Mouse (Mus musculus) myocyte (in vitro differentiated cells): ENCODE data around the gene Rassf1. TPM values are rescaled to one million over a fixed set of nuclear protein-coding genes. Genes with fewer than 3 reads are reported as not detected.
A peak's percentile ranks its signal among the peaks of the same experiment; 100 is the strongest.

Source experiments
- H3K27me3 ChIP-seq: one replicate; pipeline ENCODE4 v1.6.1; 2011; ENCODE audit not compliant: control insufficient read depth, insufficient read depth, insufficient read length
- H3K36me3 ChIP-seq: one replicate; pipeline ENCODE4 v1.6.1; 2011; ENCODE audit not compliant: control insufficient read depth, insufficient read depth
- H3K4me2 ChIP-seq: one replicate; pipeline ENCODE4 v1.6.1; 2011; ENCODE audit warnings: low read depth, control low read depth
- H3K4me3 ChIP-seq: one replicate; pipeline ENCODE4 v1.5.1; 2011; ENCODE audit warnings: mild to moderate bottlenecking, control low read depth, moderate library complexity
- H3K79me2 ChIP-seq: one replicate; pipeline ENCODE4 v1.6.1; 2011; ENCODE audit not compliant: control insufficient read depth, insufficient read depth
- H3ac ChIP-seq: one replicate; pipeline ENCODE4 v1.6.1; 2011; ENCODE audit not compliant: control insufficient read depth, insufficient read length
- CEBPB ChIP-seq: IDR thresholded peaks from 2 replicates; pipeline ENCODE4 v1.6.1; 2011; ENCODE audit warnings: mild to moderate bottlenecking, moderate library complexity; ENCODE audit not compliant: poor library complexity, insufficient read depth, severe bottlenecking
- E2F4 ChIP-seq: IDR thresholded peaks from one replicate; pipeline ENCODE4 v1.6.1; 2011; ENCODE audit warnings: mild to moderate bottlenecking, control low read depth, moderate library complexity; ENCODE audit not compliant: insufficient read depth
- MAX ChIP-seq: IDR thresholded peaks from one replicate; pipeline ENCODE4 v1.6.1; 2011; ENCODE audit warnings: low read depth, mild to moderate bottlenecking, control low read depth
- MYOD1 ChIP-seq, 3 experiments: IDR thresholded peaks; one replicate each; pipeline ENCODE4 v1.6.1; 2011; ENCODE audit warnings: control low read depth in 2 of 3, low read depth in 2 of 3, mild to moderate bottlenecking in 2 of 3, moderate library complexity in 1 of 3; ENCODE audit not compliant: insufficient read length in 2 of 3, control insufficient read depth in 1 of 3
- MYOG ChIP-seq, 3 experiments: IDR thresholded peaks; one replicate each; pipeline ENCODE4 v1.6.1; 2011; ENCODE audit warnings: control low read depth in 2 of 3, low read depth in 2 of 3, mild to moderate bottlenecking in 2 of 3; ENCODE audit not compliant: insufficient read length in 2 of 3, control insufficient read depth in 1 of 3, insufficient read depth in 1 of 3
- POLR2A ChIP-seq: IDR thresholded peaks from one replicate; pipeline ENCODE4 v1.6.1; 2011; ENCODE audit warnings: low read depth, mild to moderate bottlenecking, control low read depth, moderate library complexity; ENCODE audit not compliant: insufficient read length
- POLR2AphosphoS2 ChIP-seq: IDR thresholded peaks from one replicate; pipeline ENCODE4 v1.6.1; 2011; ENCODE audit warnings: low read depth, control low read depth; ENCODE audit not compliant: insufficient read length
- REST ChIP-seq: IDR thresholded peaks from one replicate; pipeline ENCODE4 v1.6.1; 2011; ENCODE audit warnings: mild to moderate bottlenecking, control low read depth, moderate library complexity; ENCODE audit not compliant: insufficient read depth, insufficient read length
- SRF ChIP-seq: IDR thresholded peaks from one replicate; pipeline ENCODE4 v1.6.1; 2011; ENCODE audit warnings: low read depth; ENCODE audit not compliant: control insufficient read depth, insufficient read length
- TCF12 ChIP-seq: IDR thresholded peaks from one replicate; pipeline ENCODE4 v1.6.1; 2011; ENCODE audit warnings: mild to moderate bottlenecking, control low read depth; ENCODE audit not compliant: poor library complexity, insufficient read depth, severe bottlenecking
- TCF3 ChIP-seq: IDR thresholded peaks from one replicate; pipeline ENCODE4 v1.6.1; 2011; ENCODE audit warnings: low read depth, control low read depth; ENCODE audit not compliant: insufficient read length
- USF1 ChIP-seq: IDR thresholded peaks from one replicate; pipeline ENCODE4 v1.6.1; 2011; ENCODE audit warnings: low read depth, mild to moderate bottlenecking, control low read depth, moderate library complexity
- polyA plus RNA-seq: library from polyadenylated mRNA; unstranded; fragments of >200 nt; fragmentation: generic; extraction: Trizol; gene quantifications from one replicate; pipeline ENCODE4 v1.2.1, GENCODE M21; 2012; ENCODE audit warnings: missing spikeins

The Rassf1 gene
- polyA plus RNA-seq, 1 experiment, result 59.3 TPM

DNA sequence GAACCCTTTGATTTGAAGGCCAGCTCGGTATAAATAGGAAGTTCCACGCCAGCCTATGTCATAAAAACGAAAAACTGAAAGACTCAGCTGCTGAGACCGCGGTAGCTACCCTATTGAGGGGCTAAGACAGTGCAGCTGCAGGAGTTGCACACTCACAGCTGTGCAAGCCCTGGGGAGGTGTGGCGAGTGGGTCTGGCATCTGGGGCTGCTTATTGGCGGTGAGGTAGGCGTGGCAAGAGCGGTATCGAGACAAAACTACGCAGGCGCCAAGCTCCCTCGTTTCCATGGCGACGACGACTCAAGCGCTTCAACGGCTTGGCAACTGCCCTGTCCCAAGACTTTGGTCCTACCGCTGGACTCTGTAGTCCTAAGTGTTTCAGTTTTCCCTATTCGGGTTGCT, 4.3 kb upstream of the Rassf1 start, which contains the start of gene Zmynd10:
Zmynd10 (plus strand) TSS at position 273 of the 400 bp plus-strand sequence.
- H3K4me2 ChIP-seq, result peak within 1 kb of the TSS; percentile 63
- H3K79me2 ChIP-seq, result no peaks in the 10 kb centered on the region
- no peak within 1 kb of the TSS for H3K4me3 ChIP-seq
- TF ChIP-seq E2F4 (no peak), MYOD1 (IDR thresholded peaks at IDR 0.05; ENCODE audit: control insufficient read depth in 1 of 3, insufficient read length in 2 of 3, low read depth in 2 of 3) (peak in 2 of 3 experiments; percentile 54 to 60), USF1 (no peak), TCF12 (no peak), CEBPB (no peak), REST (no peak), POLR2AphosphoS2 (no peak), TCF3 (no peak), MYOG (IDR thresholded peaks at IDR 0.05; ENCODE audit: control insufficient read depth in 1 of 3, insufficient read depth in 1 of 3, insufficient read length in 2 of 3, low read depth in 2 of 3) (peak in 2 of 3 experiments; percentile 21 to 38), SRF (no peak), POLR2A (no peak), MAX (no peak)
- H3K36me3 ChIP-seq, result no peaks in the 10 kb centered on the region
- H3K27me3 ChIP-seq, result no peaks in the 10 kb centered on the region
- no peak within 1 kb of the TSS for H3ac ChIP-seq

DNA sequence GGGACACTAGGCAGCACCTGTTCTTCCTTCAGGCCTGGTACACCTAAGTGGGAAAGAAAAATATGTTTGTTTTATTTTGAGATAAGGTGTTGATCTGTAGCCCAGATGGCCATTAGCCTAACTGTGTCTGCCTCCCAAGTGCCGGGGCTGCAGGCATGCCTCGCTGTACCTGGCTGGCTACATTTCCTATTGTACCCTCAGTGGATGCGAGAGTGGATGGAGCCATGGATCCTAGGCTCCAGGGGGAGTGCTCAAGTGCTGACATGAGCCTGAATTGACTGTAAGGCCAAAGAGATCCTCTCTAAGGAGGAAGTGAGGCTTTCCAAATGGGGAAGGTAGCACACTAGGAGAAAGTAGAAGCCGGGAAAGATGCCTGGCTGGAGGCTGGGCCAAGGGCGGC, 3.4 kb upstream of the Rassf1 start:
- Histone ChIP-seq H3K4me2 (no peak overlapping the region), H3K79me2 (peaks cover 5% of the 10 kb centered on the region), H3ac (no peak overlapping the region), H3K4me3 (no peak overlapping the region), H3K36me3 (no peaks in the 10 kb centered on the region), H3K27me3 (no peaks in the 10 kb centered on the region)
- no peak for TF ChIP-seq TCF3
- TF ChIP-seq MYOD1 (IDR thresholded peaks at IDR 0.05; ENCODE audit: control insufficient read depth in 1 of 3, insufficient read length in 2 of 3, low read depth in 2 of 3), result no peak
- TF ChIP-seq USF1, result no peak
- no peak for TF ChIP-seq REST
- no peak for TF ChIP-seq MAX
- TF ChIP-seq MYOG (IDR thresholded peaks at IDR 0.05; ENCODE audit: control insufficient read depth in 1 of 3, insufficient read depth in 1 of 3, insufficient read length in 2 of 3, low read depth in 2 of 3), result no peak
- TF ChIP-seq CEBPB, result no peak
- TF ChIP-seq SRF, result no peak
- TF ChIP-seq TCF12, result no peak
- no peak for TF ChIP-seq POLR2A
- no peak for TF ChIP-seq POLR2AphosphoS2
- TF ChIP-seq E2F4, result no peak

DNA sequence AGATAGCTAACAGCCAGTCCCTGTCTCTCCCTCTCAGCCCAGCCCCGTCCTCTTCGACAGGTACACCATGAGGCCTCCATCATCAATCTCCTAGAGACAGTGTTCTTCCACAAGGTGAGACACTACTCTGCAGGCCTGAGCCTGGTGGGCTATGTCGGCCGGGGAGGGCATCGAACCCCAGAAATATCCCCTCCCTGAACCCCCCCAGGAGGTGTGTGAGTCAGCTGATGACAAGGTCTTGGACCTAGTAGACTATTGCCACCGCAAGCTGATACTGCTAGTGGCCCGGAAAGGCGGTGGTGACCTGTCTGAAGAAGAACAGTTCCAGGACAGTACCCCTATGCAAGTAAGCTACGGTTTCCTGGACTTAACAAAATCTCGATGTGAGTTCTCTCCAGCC, 2.5 kb upstream of the Rassf1 start:
- Histone ChIP-seq H3ac (no peak overlapping the region), H3K36me3 (no peaks in the 10 kb centered on the region), H3K79me2 (peaks cover 13% of the 10 kb centered on the region), H3K27me3 (no peaks in the 10 kb centered on the region), H3K4me3 (no peak overlapping the region), H3K4me2 (no peak overlapping the region)
- TF ChIP-seq MAX (no peak), E2F4 (no peak), POLR2A (no peak), USF1 (no peak), POLR2AphosphoS2 (no peak), MYOG (IDR thresholded peaks at IDR 0.05; ENCODE audit: control insufficient read depth in 1 of 3, insufficient read depth in 1 of 3, insufficient read length in 2 of 3, low read depth in 2 of 3) (no peak), CEBPB (no peak), MYOD1 (IDR thresholded peaks at IDR 0.05; ENCODE audit: control insufficient read depth in 1 of 3, insufficient read length in 2 of 3, low read depth in 2 of 3) (no peak), REST (no peak), SRF (no peak), TCF12 (no peak), TCF3 (no peak)

DNA sequence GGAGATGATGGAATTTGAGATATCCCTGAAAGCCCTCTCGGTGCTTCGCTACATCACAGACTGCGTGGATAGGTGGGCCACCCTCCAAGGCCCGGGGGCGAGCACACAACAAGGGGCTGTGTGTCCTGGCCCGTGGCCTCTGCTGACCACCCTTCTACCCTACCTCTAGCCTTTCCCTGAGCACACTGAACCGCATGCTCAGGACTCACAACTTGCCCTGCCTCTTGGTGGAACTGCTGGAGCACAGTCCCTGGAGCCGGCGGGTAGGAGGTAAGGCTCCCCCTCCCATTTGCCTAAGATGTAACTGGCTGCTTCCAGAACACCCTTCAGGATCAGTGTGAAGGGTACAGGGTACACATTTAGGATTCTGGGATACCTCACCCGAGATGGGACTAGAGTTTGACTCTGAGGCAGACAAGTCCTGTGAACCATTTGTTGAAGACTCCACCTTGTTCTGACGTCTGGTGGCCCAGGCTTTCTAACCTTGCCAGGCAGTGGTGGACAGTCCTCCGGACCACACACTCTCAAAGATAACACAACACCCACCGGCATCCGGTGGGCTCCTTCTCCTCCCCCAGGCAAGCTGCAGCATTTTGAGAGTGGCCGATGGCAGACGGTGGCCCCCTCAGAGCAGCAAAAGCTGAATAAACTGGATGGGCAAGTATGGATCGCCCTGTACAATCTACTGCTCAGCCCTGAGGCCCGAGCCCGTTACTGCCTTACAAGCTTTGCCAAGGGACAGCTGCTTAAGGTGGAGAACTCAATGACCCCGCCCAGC, 1.9 kb upstream of the Rassf1 start:
- no peaks in the 10 kb centered on the region for H3K36me3 ChIP-seq
- H3K4me3 ChIP-seq, result no peak overlapping the region
- H3ac ChIP-seq, result no peak overlapping the region
- no peak overlapping the region for H3K4me2 ChIP-seq
- TF ChIP-seq CEBPB (no peak), TCF3 (no peak), USF1 (no peak), SRF (no peak), MYOD1 (IDR thresholded peaks at IDR 0.05; ENCODE audit: control insufficient read depth in 1 of 3, insufficient read length in 2 of 3, low read depth in 2 of 3) (no peak), REST (no peak), POLR2AphosphoS2 (no peak), TCF12 (no peak), MYOG (IDR thresholded peaks at IDR 0.05; ENCODE audit: control insufficient read depth in 1 of 3, insufficient read depth in 1 of 3, insufficient read length in 2 of 3, low read depth in 2 of 3) (no peak), POLR2A (no peak), E2F4 (no peak), MAX (no peak)
- peaks cover 14% of the 10 kb centered on the region for H3K79me2 ChIP-seq
- no peaks in the 10 kb centered on the region for H3K27me3 ChIP-seq
